Mouse (Mus musculus) gastrocnemius, adult 2 months (tissue): ENCODE results near the gene Tmem91. TPM values are rescaled to one million over a fixed set of nuclear protein-coding genes. Genes with fewer than 3 reads are reported as not detected.

Experiments used
- DNase-seq: peaks from one replicate; pipeline ENCODE4 v3.0.0; 2022
- H3K27ac ChIP-seq: fragments of 200-600 bp; 2 replicates; pipeline ENCODE4 v1.8.1; 2022; ENCODE audit warnings: mild to moderate bottlenecking
- H3K4me3 ChIP-seq: fragments of 200-600 bp; 2 replicates; pipeline ENCODE4 v1.8.1; 2022; ENCODE audit warnings: mild to moderate bottlenecking, moderate library complexity
- CTCF ChIP-seq: fragments of 200-600 bp; IDR thresholded peaks from 2 replicates; pipeline ENCODE4 v1.8.1; 2022; ENCODE audit warnings: antibody characterized with exemption, mild to moderate bottlenecking, moderate library complexity
- intact Hi-C: fragments of 180-260 bp; cut with DNase I; formaldehyde crosslinking; loops from one replicate; pipeline ENCODE4 v1.15.1; 2025
- total RNA-seq, 2 experiments: library from RNA; stranded (reverse); gene quantifications; 2 replicates each; pipeline ENCODE4 v1.2.3; 2021

Tmem91 gene
- total RNA-seq, 2 experiments from 2014 or later, result not detected

GRCm38 (mm10) chr7:25626509-25627430 lies 48.2 kb downstream of the Tmem91 start, which contains the start of gene B3gnt8:
Gene B3gnt8 (plus strand): TSS chr7:25626654.
- Histone ChIP-seq H3K4me3 (peak within 1 kb of the TSS; percentile 72), H3K27ac (peak within 1 kb of the TSS; percentile 83)
- peak; percentile 78 for DNase-seq
- no peak for TF ChIP-seq CTCF
- intact Hi-C loops, result no loop called here

- H3K27ac ChIP-seq, result peak overlapping the region; percentile 83
- intact Hi-C loops, result no loop called here
- peak overlapping the region; percentile 72; the same call in 1 of the 2 replicates for H3K4me3 ChIP-seq
- peak; percentile 62 for TF ChIP-seq CTCF
- peak; percentile 54 for DNase-seq
Observed at GRCm38 (mm10) chr7:25625594-25626250, 49.2 kb downstream of the Tmem91 start.

- no peak for TF ChIP-seq CTCF
- peak; percentile 43 for DNase-seq
- Histone ChIP-seq H3K27ac (0 out of 2 replicates have a peak overlapping the region, but pooled peaks have one; percentile 83), H3K4me3 (no peak overlapping the region)
- intact Hi-C loops, result no loop called here
Observed at GRCm38 (mm10) chr7:25624851-25625250, 50.1 kb downstream of the Tmem91 start.

- no peak overlapping the region for H3K4me3 ChIP-seq
- no peak overlapping the region for H3K27ac ChIP-seq
- no peak for TF ChIP-seq CTCF
- peak; percentile 42 for DNase-seq
- intact Hi-C loops, result no loop called here
Observed at GRCm38 (mm10) chr7:25623857-25624370, 51.1 kb downstream of the Tmem91 start.

- intact Hi-C loops, result no loop called here
- no peak for DNase-seq
Observed at GRCm38 (mm10) chr7:25620751-25621150, 54.2 kb downstream of the Tmem91 start.

GRCm38 (mm10) chr7:25620101-25620500 lies 54.9 kb downstream of the Tmem91 start:
- Histone ChIP-seq H3K4me3 (peak overlapping the region; percentile 86), H3K27ac (peak overlapping the region; percentile 89)
- no peak for TF ChIP-seq CTCF
- no peak for DNase-seq
- intact Hi-C loops, result no loop called here

More at GRCm38 (mm10) chr7:25620751-25621150, 54.2 kb downstream of the Tmem91 start:
- Histone ChIP-seq H3K27ac (no peak overlapping the region), H3K4me3 (no peak overlapping the region)
- TF ChIP-seq CTCF, result no peak

- peak overlapping the region; percentile 89 for H3K27ac ChIP-seq
- DNase-seq, result no peak
- peak overlapping the region; percentile 86 for H3K4me3 ChIP-seq
- intact Hi-C loops, result no loop called here
- no peak for TF ChIP-seq CTCF
Observed at GRCm38 (mm10) chr7:25619722-25619991, 55.3 kb downstream of the Tmem91 start.

Other genes starting within 250 kb of the Tmem91 start
- gene Ceacam1, start 197.6 kb downstream of the Tmem91 start, total RNA-seq, result 1 to 10 TPM; 4.0 to 6.2 TPM
- 1 to 10 TPM in 1 of 2 experiments, under 1 TPM in 1; 0.43 to 1.4 TPM for gene Ceacam2, start 135.3 kb downstream of the Tmem91 start, total RNA-seq
- not detected for gene Erich4, start 59.3 kb downstream of the Tmem91 start, total RNA-seq
- 10 to 100 TPM; 33.7 to 54.2 TPM for gene Dmac2, start 55.8 kb downstream of the Tmem91 start, total RNA-seq
- 1 to 10 TPM; 1.5 to 1.6 TPM for gene B3gnt8, start 48.5 kb downstream of the Tmem91 start, total RNA-seq
- 100 to 1,000 TPM; 103 to 152 TPM for gene Bckdha, start 16.2 kb downstream of the Tmem91 start, total RNA-seq
- 10 to 100 TPM; 24.1 to 24.3 TPM for gene Exosc5, start 16.0 kb downstream of the Tmem91 start, total RNA-seq
- gene B9d2, start 5.6 kb upstream of the Tmem91 start, total RNA-seq, result 1 to 10 TPM; 8.7 to 9.7 TPM
- gene Tgfb1, start 11.8 kb upstream of the Tmem91 start, total RNA-seq, result 1 to 10 TPM; 4.6 to 6.6 TPM
- 10 to 100 TPM; 39.4 to 44.3 TPM for gene Ccdc97, start 43.9 kb upstream of the Tmem91 start, total RNA-seq
- 10 to 100 TPM; 66.3 to 72.8 TPM for gene Hnrnpul1, start 79.6 kb upstream of the Tmem91 start, total RNA-seq
- gene Axl, start 113.5 kb upstream of the Tmem91 start, total RNA-seq, result 10 to 100 TPM; 39.9 to 48.6 TPM
- under 1 TPM; 0.10 to 0.56 TPM for gene Cyp2s1, start 141.7 kb upstream of the Tmem91 start, total RNA-seq
- gene Cyp2b10, start 222.5 kb upstream of the Tmem91 start, total RNA-seq, result not detected